Mouse (Mus musculus): ENCODE measurements around the gene Adamts10. TPM values are rescaled to one million over a fixed set of nuclear protein-coding genes. Genes with fewer than 3 reads are reported as not detected.

Adamts10 gene
- polyA plus RNA-seq, 1 experiment from 2014 or later = 36.1 TPM

GRCm38 (mm10) chr17:33557922-33558321, 33.9 kb downstream of the Adamts10 start:
- Histone ChIP-seq H3K27ac (replicated peaks; ENCODE audit: low read depth, low read length) (no peak overlapping the region), H3K4me3 (ENCODE audit: low read depth, low read length) (no peak overlapping the region), H3K4me1 (ENCODE audit: control insufficient read depth, insufficient read depth, low read length) (no peaks in the 10 kb centered on the region), H3K36me3 (replicated peaks; ENCODE audit: control insufficient read depth, insufficient read depth, low read depth, low read length) (no peaks in the 10 kb centered on the region), H3K27me3 (ENCODE audit: control insufficient read depth, insufficient read depth, low read length) (no peaks in the 10 kb centered on the region), H3K9ac (replicated peaks; ENCODE audit: low read length) (no peak overlapping the region), H3K9me3 (replicated peaks; ENCODE audit: control insufficient read depth, low read length) (no peaks in the 10 kb centered on the region), H3K4me2 (ENCODE audit: low read depth, low read length) (no peak overlapping the region)
- 71% methylated on average over 4 of the region's 4 CpGs for WGBS
- no peak for DNase-seq (ENCODE audit: low spot score)
- no peak for ATAC-seq (replicated peaks; ENCODE audit: insufficient number of reproducible peaks, low FRiP score, low TSS enrichment, low read depth)

GRCm38 (mm10) chr17:33563527-33564076, 39.6 kb downstream of the Adamts10 start:
- Histone ChIP-seq H3K9ac (replicated peaks; ENCODE audit: low read length) (no peak overlapping the region), H3K27ac (replicated peaks; ENCODE audit: low read depth, low read length) (no peak overlapping the region), H3K4me1 (ENCODE audit: control insufficient read depth, insufficient read depth, low read length) (no peaks in the 10 kb centered on the region), H3K27me3 (ENCODE audit: control insufficient read depth, insufficient read depth, low read length) (no peaks in the 10 kb centered on the region), H3K4me3 (ENCODE audit: low read depth, low read length) (no peak overlapping the region), H3K4me2 (ENCODE audit: low read depth, low read length) (no peak overlapping the region), H3K36me3 (replicated peaks; ENCODE audit: control insufficient read depth, insufficient read depth, low read depth, low read length) (no peaks in the 10 kb centered on the region), H3K9me3 (replicated peaks; ENCODE audit: control insufficient read depth, low read length) (no peaks in the 10 kb centered on the region)
- ATAC-seq (replicated peaks; ENCODE audit: insufficient number of reproducible peaks, low FRiP score, low TSS enrichment, low read depth) (no peak), DNase-seq (ENCODE audit: low spot score) (no peak)
- 73% methylated on average over 2 of the region's 2 CpGs for WGBS

DNA sequence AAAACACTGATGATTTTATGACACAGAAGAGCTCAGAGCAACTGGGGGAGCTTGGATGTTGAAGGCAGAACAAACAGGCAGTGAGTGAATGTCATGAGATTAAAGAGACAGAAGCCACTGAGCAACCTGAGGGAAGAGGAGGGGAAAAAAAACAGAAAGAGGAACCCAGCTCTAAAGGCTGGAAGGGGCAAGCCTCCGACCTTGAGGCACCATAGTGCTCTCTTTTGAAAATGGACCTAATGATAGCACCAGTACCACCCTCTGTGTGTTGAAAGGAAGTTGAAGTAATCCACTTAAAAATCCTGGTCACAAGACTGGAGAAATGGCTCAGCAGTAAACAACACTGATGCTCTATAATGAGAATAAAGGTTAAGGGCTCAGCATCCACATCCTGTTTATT, 40.6 kb downstream of the Adamts10 start:
- Histone ChIP-seq H3K36me3 (replicated peaks; ENCODE audit: control insufficient read depth, insufficient read depth, low read depth, low read length) (no peaks in the 10 kb centered on the region), H3K4me2 (ENCODE audit: low read depth, low read length) (no peak overlapping the region), H3K9ac (replicated peaks; ENCODE audit: low read length) (no peak overlapping the region), H3K27me3 (ENCODE audit: control insufficient read depth, insufficient read depth, low read length) (no peaks in the 10 kb centered on the region), H3K4me1 (ENCODE audit: control insufficient read depth, insufficient read depth, low read length) (no peaks in the 10 kb centered on the region), H3K9me3 (replicated peaks; ENCODE audit: control insufficient read depth, low read length) (no peaks in the 10 kb centered on the region), H3K4me3 (ENCODE audit: low read depth, low read length) (no peak overlapping the region), H3K27ac (replicated peaks; ENCODE audit: low read depth, low read length) (no peak overlapping the region)
- DNase-seq (ENCODE audit: low spot score) = no peak
- no peak for ATAC-seq (replicated peaks; ENCODE audit: insufficient number of reproducible peaks, low FRiP score, low TSS enrichment, low read depth)
- WGBS = 74% methylated on average over 1 of the region's 1 CpGs

DNA sequence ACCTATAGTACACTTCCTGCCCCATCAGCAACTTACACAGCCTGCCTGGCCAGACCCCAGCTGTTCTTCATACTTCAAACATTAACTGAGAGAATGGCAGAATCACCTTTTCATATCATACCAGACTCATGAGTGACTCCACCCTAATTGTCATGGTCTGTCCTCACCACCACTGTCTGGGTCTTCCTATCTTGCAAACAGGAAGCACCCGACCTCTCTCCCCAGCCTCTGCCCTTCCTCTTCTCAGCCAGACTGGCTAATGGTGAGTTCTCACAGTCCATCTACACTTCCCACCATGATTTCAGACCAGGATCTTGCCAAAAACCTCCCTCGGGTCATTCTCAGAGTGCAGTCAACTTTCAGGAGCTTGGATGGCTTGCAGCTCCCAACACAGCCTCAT, 42.2 kb downstream of the Adamts10 start:
- 74% methylated on average over 2 of the region's 2 CpGs for WGBS
- H3K4me2 ChIP-seq (ENCODE audit: low read depth, low read length) = no peak overlapping the region
- DNase-seq (ENCODE audit: low spot score) = no peak

GRCm38 (mm10) chr17:33584061-33584460, 60.1 kb downstream of the Adamts10 start:
- H3K4me3 ChIP-seq (ENCODE audit: low read depth, low read length) = no peak overlapping the region
- DNase-seq (ENCODE audit: low spot score) = no peak
- H3K9ac ChIP-seq (replicated peaks; ENCODE audit: low read length) = no peak overlapping the region
- no peaks in the 10 kb centered on the region for H3K36me3 ChIP-seq (replicated peaks; ENCODE audit: control insufficient read depth, insufficient read depth, low read depth, low read length)
- H3K4me2 ChIP-seq (ENCODE audit: low read depth, low read length) = no peak overlapping the region
- no peaks in the 10 kb centered on the region for H3K4me1 ChIP-seq (ENCODE audit: control insufficient read depth, insufficient read depth, low read length)
- no peaks in the 10 kb centered on the region for H3K9me3 ChIP-seq (replicated peaks; ENCODE audit: control insufficient read depth, low read length)
- H3K27ac ChIP-seq (replicated peaks; ENCODE audit: low read depth, low read length) = no peak overlapping the region
- WGBS = 82% methylated on average over 4 of the region's 4 CpGs
- no peaks in the 10 kb centered on the region for H3K27me3 ChIP-seq (ENCODE audit: control insufficient read depth, insufficient read depth, low read length)
- ATAC-seq (replicated peaks; ENCODE audit: insufficient number of reproducible peaks, low FRiP score, low TSS enrichment, low read depth) = no peak

More for the DNA sequence above, 42.2 kb downstream of the Adamts10 start:
- no peak for ATAC-seq (replicated peaks; ENCODE audit: insufficient number of reproducible peaks, low FRiP score, low TSS enrichment, low read depth)
- no peak overlapping the region for H3K27ac ChIP-seq (replicated peaks; ENCODE audit: low read depth, low read length)
- H3K27me3 ChIP-seq (ENCODE audit: control insufficient read depth, insufficient read depth, low read length) = no peaks in the 10 kb centered on the region
- H3K9me3 ChIP-seq (replicated peaks; ENCODE audit: control insufficient read depth, low read length) = no peaks in the 10 kb centered on the region
- no peak overlapping the region for H3K9ac ChIP-seq (replicated peaks; ENCODE audit: low read length)
- H3K4me3 ChIP-seq (ENCODE audit: low read depth, low read length) = no peak overlapping the region
- H3K4me1 ChIP-seq (ENCODE audit: control insufficient read depth, insufficient read depth, low read length) = no peaks in the 10 kb centered on the region
- H3K36me3 ChIP-seq (replicated peaks; ENCODE audit: control insufficient read depth, insufficient read depth, low read depth, low read length) = no peaks in the 10 kb centered on the region

DNA sequence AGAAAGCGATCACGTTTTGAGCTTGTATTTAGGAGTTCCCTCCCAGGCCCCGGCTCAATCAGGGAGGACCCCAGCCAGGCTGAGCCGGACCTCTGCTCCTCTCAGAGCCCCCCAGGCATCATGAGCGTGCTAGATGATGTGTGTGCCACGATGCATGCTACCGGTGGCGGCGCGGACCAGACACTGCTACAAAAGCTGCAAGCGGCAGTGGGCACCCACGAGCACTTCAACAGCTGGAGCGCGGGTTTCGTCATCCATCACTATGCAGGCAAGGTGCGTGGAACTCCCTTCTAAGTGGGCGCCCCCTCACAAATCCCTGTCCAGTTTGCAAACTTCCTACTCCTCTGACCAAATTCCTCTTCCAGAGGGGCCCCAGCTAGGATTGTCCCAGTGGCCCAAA, 62.0 kb downstream of the Adamts10 start:
- Histone ChIP-seq H3K4me1 (ENCODE audit: control insufficient read depth, insufficient read depth, low read length) (no peaks in the 10 kb centered on the region), H3K4me3 (ENCODE audit: low read depth, low read length) (no peak overlapping the region), H3K4me2 (ENCODE audit: low read depth, low read length) (no peak overlapping the region), H3K36me3 (replicated peaks; ENCODE audit: control insufficient read depth, insufficient read depth, low read depth, low read length) (no peaks in the 10 kb centered on the region), H3K9ac (replicated peaks; ENCODE audit: low read length) (no peak overlapping the region), H3K9me3 (replicated peaks; ENCODE audit: control insufficient read depth, low read length) (no peaks in the 10 kb centered on the region), H3K27ac (replicated peaks; ENCODE audit: low read depth, low read length) (no peak overlapping the region), H3K27me3 (ENCODE audit: control insufficient read depth, insufficient read depth, low read length) (no peaks in the 10 kb centered on the region)
- ATAC-seq (replicated peaks; ENCODE audit: insufficient number of reproducible peaks, low FRiP score, low TSS enrichment, low read depth) (no peak), DNase-seq (ENCODE audit: low spot score) (no peak)
- WGBS = 67% methylated on average over 17 of the region's 17 CpGs

DNA sequence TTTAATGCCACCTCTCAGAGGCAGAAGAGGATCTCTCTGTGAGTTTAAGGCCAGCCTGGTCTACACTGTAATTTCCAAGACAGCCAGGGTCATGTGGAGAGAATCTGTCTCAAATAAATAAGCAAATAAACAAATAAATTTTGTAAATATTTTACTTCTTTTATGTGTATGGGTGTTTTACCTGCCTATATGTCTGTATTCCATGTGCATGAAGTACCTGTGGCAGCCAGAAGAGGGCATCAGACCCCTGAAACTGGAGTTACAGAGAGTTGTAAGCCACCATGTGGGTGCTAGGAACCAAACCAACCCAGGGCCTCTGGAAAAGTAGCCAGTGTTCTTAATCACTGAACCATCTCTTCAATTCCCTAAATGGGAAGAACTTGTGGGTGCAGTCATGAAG, 73.3 kb downstream of the Adamts10 start:
- Histone ChIP-seq H3K4me1 (ENCODE audit: control insufficient read depth, insufficient read depth, low read length) (no peaks in the 10 kb centered on the region), H3K9ac (replicated peaks; ENCODE audit: low read length) (no peak overlapping the region), H3K27ac (replicated peaks; ENCODE audit: low read depth, low read length) (no peak overlapping the region), H3K4me3 (ENCODE audit: low read depth, low read length) (no peak overlapping the region), H3K36me3 (replicated peaks; ENCODE audit: control insufficient read depth, insufficient read depth, low read depth, low read length) (no peaks in the 10 kb centered on the region), H3K27me3 (ENCODE audit: control insufficient read depth, insufficient read depth, low read length) (no peaks in the 10 kb centered on the region), H3K4me2 (ENCODE audit: low read depth, low read length) (no peak overlapping the region), H3K9me3 (replicated peaks; ENCODE audit: control insufficient read depth, low read length) (no peaks in the 10 kb centered on the region)
- no peak for DNase-seq (ENCODE audit: low spot score)
- ATAC-seq (replicated peaks; ENCODE audit: insufficient number of reproducible peaks, low FRiP score, low TSS enrichment, low read depth) = no peak

- H3K4me2 ChIP-seq (ENCODE audit: low read depth, low read length) = no peak overlapping the region
- H3K36me3 ChIP-seq (replicated peaks; ENCODE audit: control insufficient read depth, insufficient read depth, low read depth, low read length) = no peaks in the 10 kb centered on the region
- DNase-seq (ENCODE audit: low spot score) (no peak), ATAC-seq (replicated peaks; ENCODE audit: insufficient number of reproducible peaks, low FRiP score, low TSS enrichment, low read depth) (no peak)
- no peaks in the 10 kb centered on the region for H3K27me3 ChIP-seq (ENCODE audit: control insufficient read depth, insufficient read depth, low read length)
- no peak overlapping the region for H3K9ac ChIP-seq (replicated peaks; ENCODE audit: low read length)
- no peak overlapping the region for H3K4me3 ChIP-seq (ENCODE audit: low read depth, low read length)
- no peak overlapping the region for H3K27ac ChIP-seq (replicated peaks; ENCODE audit: low read depth, low read length)
- WGBS = 87% methylated on average over 5 of the region's 5 CpGs
- no peaks in the 10 kb centered on the region for H3K9me3 ChIP-seq (replicated peaks; ENCODE audit: control insufficient read depth, low read length)
- H3K4me1 ChIP-seq (ENCODE audit: control insufficient read depth, insufficient read depth, low read length) = no peaks in the 10 kb centered on the region
Observed at GRCm38 (mm10) chr17:33598506-33598905, 74.5 kb downstream of the Adamts10 start.
